Mouse (Mus musculus): ENCODE results near the gene Gen1.

The Gen1 gene

DNA sequence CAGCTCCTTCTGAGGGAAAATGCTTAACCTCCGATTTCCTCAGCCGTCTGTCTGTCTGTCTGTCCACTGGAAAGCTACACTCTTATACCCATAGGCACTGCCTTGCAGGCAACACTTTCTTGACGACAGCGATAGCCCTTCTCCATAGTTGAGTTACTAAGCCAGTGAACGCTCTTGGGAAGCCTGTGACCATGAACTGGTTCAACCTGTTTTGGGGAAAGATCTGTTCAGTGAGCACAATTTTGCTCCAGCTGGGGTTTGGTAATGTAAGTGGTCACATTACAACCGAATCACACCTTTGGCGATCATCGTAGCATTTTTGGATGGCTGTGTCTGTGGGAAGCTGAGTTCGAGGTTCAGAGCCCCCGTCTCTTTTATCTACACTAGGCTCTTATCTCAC, 42.5 kb downstream of the Gen1 start:
- no peak for DNase-seq (ENCODE audit: low spot score)

GRCm38 (mm10) chr12:11222566-11222965, 43.0 kb downstream of the Gen1 start:
- no peak for DNase-seq (ENCODE audit: low spot score)

GRCm38 (mm10) chr12:11221524-11222330, 43.9 kb downstream of the Gen1 start:
- DNase-seq (ENCODE audit: low spot score), result no peak

DNA sequence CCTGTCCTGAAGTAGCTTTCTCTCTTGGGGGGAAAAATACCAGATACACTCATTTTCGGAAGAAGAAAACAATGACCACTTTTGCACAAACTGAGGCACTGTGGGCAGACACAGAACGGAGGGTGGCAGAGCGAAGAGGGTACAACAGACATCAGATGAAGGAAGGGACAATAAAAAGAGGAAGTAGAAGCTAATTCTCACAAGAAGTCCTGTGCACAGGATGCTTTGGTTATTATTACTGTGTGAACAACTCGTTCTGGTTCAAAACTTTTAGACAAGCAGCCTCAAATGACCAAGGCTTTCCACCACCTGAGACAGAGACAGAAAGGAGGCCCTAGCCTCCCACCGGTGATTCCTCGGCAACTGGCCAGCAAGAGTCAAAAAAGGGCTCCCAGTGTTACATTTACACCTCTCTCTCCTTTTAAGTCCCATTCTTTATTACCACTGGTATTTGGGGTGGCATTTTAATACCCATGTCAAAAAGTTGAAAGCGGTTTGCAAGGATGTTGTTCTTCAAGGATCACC, 47.8 kb downstream of the Gen1 start:
- DNase-seq (ENCODE audit: low spot score), result no peak

- no peak for DNase-seq (ENCODE audit: low spot score)
Measured at GRCm38 (mm10) chr12:11216454-11216853, 49.1 kb downstream of the Gen1 start.

DNA sequence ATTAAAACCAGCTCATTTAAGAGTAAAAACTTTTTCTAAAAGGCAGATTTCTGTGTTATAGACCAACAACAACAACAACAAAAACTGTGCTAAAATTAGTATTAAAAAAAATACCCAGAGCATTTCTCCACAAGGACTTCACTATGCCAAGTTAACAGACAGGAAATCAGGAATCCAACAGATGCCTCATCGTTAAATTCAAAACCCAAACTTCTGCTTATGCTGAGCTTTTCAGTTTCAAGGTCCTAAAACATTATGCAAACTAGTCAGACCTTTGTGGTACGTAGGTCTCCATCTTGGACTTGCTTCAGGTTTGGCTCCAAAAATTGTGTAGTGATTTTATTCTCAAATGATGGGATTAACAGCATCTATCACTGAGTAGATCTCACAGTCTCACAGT, 50.0 kb downstream of the Gen1 start:
- no peak for DNase-seq (ENCODE audit: low spot score)

GRCm38 (mm10) chr12:11214776-11215175, 50.8 kb downstream of the Gen1 start:
- DNase-seq (ENCODE audit: low spot score), result no peak

DNA sequence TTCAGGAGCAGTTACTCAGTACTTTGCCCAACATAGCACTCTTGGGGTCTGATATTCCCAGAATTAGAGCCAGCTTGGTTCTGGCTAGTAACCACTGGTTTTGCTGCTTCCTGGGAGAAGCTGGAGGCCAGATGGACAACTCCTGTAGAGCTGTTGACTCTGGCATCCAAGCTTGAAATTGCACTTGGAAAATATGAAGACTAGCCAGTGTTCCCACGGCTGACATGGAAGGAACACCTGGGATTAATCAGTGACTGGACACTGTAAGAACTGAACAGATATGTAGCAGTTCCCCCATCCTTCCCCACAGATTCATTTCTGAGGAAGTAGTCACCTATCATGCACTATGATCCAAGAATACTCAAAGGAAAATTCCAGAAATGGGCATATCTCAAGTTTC, 52.7 kb downstream of the Gen1 start:
- no peak for DNase-seq (ENCODE audit: low spot score)

- DNase-seq (ENCODE audit: low spot score), result no peak
Measured at GRCm38 (mm10) chr12:11210361-11210760, 55.2 kb downstream of the Gen1 start.

GRCm38 (mm10) chr12:11209636-11210035, 56.0 kb downstream of the Gen1 start:
- no peak for DNase-seq (ENCODE audit: low spot score)

- DNase-seq (ENCODE audit: low spot score), result no peak
Measured at GRCm38 (mm10) chr12:11208872-11209271, 56.7 kb downstream of the Gen1 start, which contains the start of gene Msgn1. Gene Msgn1, minus strand, starts transcription at chr12:11208972.

- DNase-seq (ENCODE audit: low spot score), result no peak
Measured at GRCm38 (mm10) chr12:11206321-11206720, 59.3 kb downstream of the Gen1 start.

DNA sequence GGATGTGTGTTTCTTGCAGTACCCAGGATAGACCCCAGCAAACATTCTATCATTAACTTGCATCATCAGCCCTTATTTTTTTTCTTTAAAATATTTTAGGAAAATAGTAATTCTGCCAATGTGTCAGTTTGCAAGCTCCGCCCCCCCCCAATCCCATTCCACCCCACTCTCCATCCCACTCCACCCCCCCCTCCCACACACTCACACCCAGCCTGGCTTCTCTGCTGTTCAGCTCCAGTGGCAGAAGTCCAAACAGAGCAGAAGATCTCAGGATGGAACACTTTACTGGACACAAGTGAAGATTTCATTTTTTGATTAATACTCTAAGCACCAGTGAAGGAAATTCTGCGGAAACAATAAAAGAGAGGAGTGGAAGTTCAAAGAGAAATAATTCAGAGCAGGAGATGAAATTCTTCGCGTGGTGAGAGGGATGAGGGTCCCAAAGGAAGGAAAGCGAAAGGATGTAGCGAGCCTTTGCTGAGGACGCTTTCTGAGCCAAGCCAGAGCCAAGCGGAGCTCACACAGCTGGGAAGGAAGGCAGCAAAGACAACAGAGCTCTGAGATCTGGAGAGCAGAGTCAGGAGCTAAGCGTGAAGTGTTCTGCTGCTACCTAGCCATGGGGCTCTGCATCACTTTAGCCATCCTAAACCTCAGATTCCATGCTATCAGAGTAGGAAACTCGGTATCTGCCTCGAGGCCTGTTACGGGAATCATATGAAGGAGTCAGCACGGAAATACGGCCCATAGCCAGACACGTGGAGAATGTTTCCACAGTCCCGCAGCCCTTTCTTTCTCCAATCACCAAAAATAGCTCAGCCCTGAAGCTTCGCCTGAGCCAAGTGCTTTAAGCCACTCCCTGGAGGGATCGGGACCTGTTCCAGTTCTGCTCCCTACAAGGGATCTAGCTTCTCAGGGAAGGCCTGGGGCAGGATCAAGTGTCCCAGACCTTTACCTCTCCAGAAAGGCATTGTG, 61.6 kb downstream of the Gen1 start:
- no peak for DNase-seq (ENCODE audit: low spot score)

DNA sequence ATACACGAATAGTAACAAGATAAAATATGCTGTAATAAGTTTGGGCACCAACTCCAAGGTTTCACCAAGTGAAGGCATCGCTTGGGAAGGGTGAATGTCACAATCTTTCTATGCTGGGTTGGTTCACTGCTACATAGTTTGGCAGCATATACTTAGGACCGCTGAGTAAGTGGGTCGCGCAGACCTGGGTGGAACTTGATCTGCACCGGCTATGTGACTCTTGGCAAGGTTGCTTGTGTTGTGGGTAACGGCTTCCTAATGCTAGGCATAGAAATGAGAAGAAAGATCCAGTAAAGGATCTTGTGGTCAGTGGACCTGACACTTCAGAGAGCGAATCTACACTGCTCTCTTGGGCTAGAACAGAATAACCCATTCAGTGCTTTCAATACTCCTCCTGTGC, 63.1 kb downstream of the Gen1 start:
- DNase-seq (ENCODE audit: low spot score), result no peak

GRCm38 (mm10) chr12:11200711-11201110, 64.9 kb downstream of the Gen1 start:
- DNase-seq (ENCODE audit: low spot score), result no peak

- DNase-seq (ENCODE audit: low spot score), result no peak
Measured at GRCm38 (mm10) chr12:11198551-11198950, 67.0 kb downstream of the Gen1 start.

DNA sequence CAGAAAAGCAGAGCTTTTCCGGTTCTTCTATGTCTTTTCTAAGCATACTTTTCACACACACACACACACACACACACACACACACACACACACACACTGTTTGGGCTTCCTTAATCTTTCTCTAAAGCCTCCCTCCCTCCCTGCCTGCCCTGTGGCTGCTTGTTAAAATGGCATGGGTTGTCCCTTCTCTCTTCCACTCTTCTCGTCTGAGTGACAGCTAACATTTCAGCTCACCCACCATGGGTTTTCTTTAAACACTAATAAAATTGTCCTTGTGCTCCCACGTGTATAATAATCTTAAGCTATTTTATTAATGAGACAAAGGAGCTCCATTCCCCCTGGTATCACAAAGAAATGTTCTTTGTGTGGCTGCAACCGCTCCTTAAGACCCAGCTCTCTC, 67.6 kb downstream of the Gen1 start:
- DNase-seq (ENCODE audit: low spot score), result no peak

DNA sequence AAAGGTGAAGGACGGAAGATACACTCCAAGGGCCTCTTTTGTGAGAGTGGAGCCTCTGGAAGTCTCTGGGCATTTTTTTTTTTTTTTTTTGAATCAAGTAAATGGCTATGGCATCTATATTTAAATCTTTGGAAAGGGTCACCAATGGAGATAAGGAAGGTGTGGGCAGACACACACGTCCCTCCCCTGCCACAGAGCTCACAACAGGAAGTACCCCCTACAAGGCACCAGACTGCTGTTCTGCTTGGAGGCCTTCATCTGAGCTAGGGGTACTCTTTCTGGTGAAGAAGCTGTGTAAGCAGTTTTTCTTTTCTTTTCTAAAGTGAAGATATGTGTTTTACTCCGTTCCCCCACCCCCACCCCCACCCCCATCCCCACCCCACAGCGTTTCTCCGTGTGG, 68.8 kb downstream of the Gen1 start:
- DNase-seq (ENCODE audit: low spot score), result no peak

DNA sequence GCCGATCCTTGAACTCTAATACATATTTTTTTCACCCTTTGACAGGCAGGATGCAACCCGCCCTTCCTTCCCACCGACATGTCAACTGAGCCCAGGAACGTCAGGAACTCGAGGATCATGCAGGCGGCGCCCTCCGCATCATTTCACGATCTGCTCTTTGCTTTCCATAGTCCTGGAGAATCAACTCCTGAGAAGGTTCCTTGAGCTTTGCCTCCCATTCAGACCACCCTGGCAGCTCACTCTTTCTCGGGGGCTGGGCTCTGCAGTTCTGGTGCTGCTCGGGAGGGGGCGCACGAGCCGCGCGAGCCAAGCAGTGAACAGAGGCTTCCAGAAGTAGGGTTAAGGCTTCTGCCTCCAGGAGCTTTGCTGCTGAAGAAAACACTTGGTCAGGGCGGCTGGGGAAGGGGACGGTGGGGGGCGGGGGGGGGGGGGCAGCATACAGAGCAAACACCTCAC, 69.4 kb downstream of the Gen1 start:
- peak; percentile 39 for DNase-seq (ENCODE audit: low spot score)

DNA sequence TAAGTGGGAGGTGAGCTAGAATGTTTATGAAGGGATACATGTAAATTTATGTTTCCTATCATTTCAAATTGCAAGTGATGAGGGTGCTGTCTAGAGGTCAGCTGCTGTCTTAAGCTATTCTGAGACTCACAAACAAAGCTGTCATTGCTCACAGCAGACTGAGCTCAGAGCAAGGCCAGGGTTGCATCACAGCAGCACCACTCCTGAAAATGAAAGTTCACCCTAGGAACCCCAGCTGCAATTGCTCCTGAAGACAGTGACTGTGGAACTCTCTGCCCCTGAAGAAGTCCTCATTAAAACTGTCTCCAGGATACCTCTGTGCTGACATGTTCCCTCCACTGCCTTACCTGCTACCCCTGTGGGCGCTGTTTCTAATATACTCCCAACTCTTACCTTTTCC, 70.6 kb downstream of the Gen1 start:
- DNase-seq (ENCODE audit: low spot score), result no peak

Data from left cerebral cortex, adult 11 months (tissue).